Mouse (Mus musculus) heart, postnatal 0 days (tissue): Measurements from ENCODE around the gene Mdfic.
"Not testable (repeated sequence)": the region's sequence is repeated elsewhere in the genome, so short reads cannot be mapped to it uniquely, and the experiment has no call there.

Experiments
- CTCF ChIP-seq: IDR thresholded peaks from 2 replicates; pipeline ENCODE4 v1.5.1; 2016; ENCODE audit warnings: antibody characterized with exemption, control low read depth, low read depth
- EP300 ChIP-seq: IDR thresholded peaks from 2 replicates; pipeline ENCODE4 v1.6.1; 2016; ENCODE audit warnings: antibody characterized with exemption, low read depth

DNA sequence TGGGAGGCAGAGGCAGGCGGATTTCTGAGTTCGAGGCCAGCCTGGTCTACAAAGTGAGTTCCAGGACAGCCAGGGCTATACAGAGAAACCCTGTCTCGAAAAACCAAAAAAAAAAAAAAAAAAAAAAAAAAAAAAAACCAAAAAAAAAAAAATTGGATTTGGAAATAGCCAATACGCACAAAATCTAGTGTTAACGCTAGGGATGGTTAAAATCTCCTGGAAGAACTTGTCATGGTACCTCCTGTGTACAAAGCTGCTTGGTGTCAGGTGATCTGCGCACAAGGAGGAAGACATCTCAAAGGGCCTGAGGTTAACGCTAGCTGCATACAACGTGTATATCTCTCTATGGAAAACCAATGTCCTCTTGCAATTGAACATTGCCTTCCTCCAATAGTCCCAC lies 2.2 kb downstream of the Mdfic start:
- not testable (repeated sequence) for TF ChIP-seq CTCF, EP300
